Mouse (Mus musculus): ENCODE results near the gene Rab37. TPM values are rescaled to one million over a fixed set of nuclear protein-coding genes. Genes with fewer than 3 reads are reported as not detected.
A peak's percentile ranks its signal among the peaks of the same experiment; 100 is the strongest.

Rab37 gene
- polyA plus RNA-seq, 1 experiment from 2014 or later = 0.85 TPM

DNA sequence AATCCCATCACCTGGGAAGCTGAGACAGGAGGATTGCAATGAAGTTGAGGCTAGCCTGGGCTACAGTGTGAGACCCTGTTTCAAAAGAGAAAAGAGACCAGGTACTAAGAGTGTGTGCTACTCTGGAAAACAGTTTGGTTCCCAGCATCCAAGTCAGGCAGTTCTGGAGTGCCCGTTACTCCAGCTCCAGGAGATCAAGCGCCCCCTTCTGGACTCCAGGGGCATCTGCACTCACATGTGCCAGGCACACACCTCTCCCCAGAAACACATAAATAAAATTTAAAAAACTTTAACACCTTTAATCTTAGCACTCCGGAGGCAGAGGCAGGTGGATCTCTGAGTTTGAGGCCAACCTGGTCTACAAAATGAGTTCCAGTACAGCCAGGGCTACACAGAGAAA, 9.9 kb upstream of the Rab37 start:
- H3K9ac ChIP-seq (replicated peaks; ENCODE audit: low read depth, low read length) = no peak overlapping the region
- no peak overlapping the region for H3K4me3 ChIP-seq (replicated peaks; ENCODE audit: low read length)
- no peaks in the 10 kb centered on the region for H3K9me3 ChIP-seq (ENCODE audit: control insufficient read depth, low read length)
- H3K4me1 ChIP-seq (replicated peaks; ENCODE audit: control insufficient read depth, insufficient read depth, low read length) = peaks cover 6% of the 10 kb centered on the region; the same call in 1 of the 2 replicates
- peaks cover 3% of the 10 kb centered on the region; the same call in 1 of the 2 replicates for H3K27me3 ChIP-seq (replicated peaks; ENCODE audit: control insufficient read depth, insufficient read depth, low read length)
- no peak overlapping the region for H3K27ac ChIP-seq (ENCODE audit: low read length)
- ATAC-seq = no peak
- H3K4me2 ChIP-seq (ENCODE audit: low read length) = no peak overlapping the region
- no peaks in the 10 kb centered on the region for H3K36me3 ChIP-seq (ENCODE audit: control insufficient read depth, insufficient read depth)
- WGBS = 72% methylated on average over 3 of the region's 3 CpGs

DNA sequence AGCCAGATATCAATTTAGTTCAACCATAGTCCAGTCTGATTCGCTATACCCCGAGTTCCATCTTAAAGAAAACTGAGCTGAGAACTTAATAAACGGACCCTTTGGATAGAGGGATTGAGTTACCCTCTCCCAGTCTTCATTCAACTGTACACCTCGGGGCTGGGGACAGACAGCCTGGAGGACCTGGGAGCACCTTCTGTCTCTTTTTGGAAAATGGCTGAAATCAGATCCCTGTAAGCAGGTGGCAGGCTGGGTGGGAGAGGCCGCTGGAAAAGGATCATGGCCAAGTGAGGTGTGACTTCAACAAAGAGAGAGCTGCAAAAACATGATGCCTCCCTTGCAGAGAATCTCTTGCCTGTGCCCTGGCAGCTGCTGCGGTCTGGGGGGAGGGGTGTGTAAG, 9.0 kb upstream of the Rab37 start:
- Histone ChIP-seq H3K27me3 (replicated peaks; ENCODE audit: control insufficient read depth, insufficient read depth, low read length) (peaks cover 3% of the 10 kb centered on the region; the same call in 1 of the 2 replicates), H3K4me3 (replicated peaks; ENCODE audit: low read length) (no peak overlapping the region), H3K4me1 (replicated peaks; ENCODE audit: control insufficient read depth, insufficient read depth, low read length) (peaks cover 6% of the 10 kb centered on the region; the same call in 1 of the 2 replicates), H3K4me2 (ENCODE audit: low read length) (no peak overlapping the region), H3K9me3 (ENCODE audit: control insufficient read depth, low read length) (no peaks in the 10 kb centered on the region), H3K27ac (ENCODE audit: low read length) (no peak overlapping the region), H3K36me3 (ENCODE audit: control insufficient read depth, insufficient read depth) (no peaks in the 10 kb centered on the region), H3K9ac (replicated peaks; ENCODE audit: low read depth, low read length) (no peak overlapping the region)
- WGBS = 74% methylated on average over 6 of the region's 6 CpGs
- ATAC-seq = no peak

DNA sequence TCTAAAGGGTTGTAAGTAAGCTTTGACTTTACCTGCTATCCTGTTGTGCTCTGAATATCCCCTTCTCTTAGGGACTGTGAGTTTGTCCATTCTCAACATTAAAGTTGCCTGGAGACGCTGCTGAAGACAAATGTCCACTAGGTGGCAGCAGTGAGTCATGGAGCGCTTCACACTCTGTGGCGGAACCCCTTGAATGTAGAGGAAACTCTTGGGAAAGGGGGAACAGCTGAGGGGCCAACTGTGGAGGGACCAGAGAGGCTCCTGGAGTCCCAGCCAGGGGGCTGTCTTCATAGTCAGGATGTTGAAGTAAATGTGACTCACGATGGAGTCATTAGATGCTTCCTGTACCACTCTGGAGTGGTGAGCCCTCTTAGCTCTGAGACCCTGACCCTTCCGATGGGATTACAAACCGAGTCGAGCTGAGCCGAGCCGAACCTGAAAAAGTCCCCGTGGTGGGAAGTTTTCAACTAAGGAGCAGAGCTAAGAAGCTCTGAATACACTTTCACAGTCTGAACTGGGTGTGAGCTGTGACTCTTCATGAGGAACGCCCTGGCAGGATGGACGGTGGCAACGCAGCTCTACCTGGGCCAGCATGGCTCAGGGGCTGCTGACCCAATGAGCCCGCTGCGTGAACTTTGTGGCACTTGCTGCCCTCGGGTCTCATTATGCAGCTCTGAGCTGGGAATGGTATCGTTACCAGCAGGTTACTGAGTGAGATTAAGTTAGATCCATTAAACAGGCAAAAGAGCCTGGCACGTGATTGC, 7.7 kb upstream of the Rab37 start:
- Histone ChIP-seq H3K27me3 (replicated peaks; ENCODE audit: control insufficient read depth, insufficient read depth, low read length) (peaks cover 3% of the 10 kb centered on the region; the same call in 1 of the 2 replicates), H3K4me1 (replicated peaks; ENCODE audit: control insufficient read depth, insufficient read depth, low read length) (peaks cover 6% of the 10 kb centered on the region; the same call in 1 of the 2 replicates), H3K9ac (replicated peaks; ENCODE audit: low read depth, low read length) (no peak overlapping the region), H3K9me3 (ENCODE audit: control insufficient read depth, low read length) (no peaks in the 10 kb centered on the region), H3K4me2 (ENCODE audit: low read length) (no peak overlapping the region), H3K27ac (ENCODE audit: low read length) (no peak overlapping the region), H3K4me3 (replicated peaks; ENCODE audit: low read length) (no peak overlapping the region), H3K36me3 (ENCODE audit: control insufficient read depth, insufficient read depth) (no peaks in the 10 kb centered on the region)
- WGBS = 37% methylated on average over 18 of the region's 18 CpGs
- peak; percentile 57 for ATAC-seq

DNA sequence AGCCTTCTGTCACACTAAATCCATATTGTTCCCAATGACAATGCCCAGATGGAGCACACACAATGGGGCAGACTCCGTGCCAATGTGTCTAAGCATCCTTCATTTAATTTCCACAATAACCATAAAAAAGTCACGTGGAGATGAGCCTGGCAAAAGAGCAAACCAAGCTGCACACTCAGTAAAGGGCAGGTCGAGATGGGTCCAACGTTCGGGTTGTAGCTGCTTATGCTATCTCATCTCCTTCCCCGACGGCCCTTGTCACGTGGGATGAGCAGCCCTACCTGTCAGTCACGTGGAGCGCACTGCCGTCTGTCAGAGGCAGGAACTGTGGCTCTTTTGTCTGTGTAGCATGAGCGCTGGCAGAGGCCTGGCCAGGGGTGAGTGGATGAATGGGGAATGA, 6.6 kb upstream of the Rab37 start:
- ATAC-seq = no peak
- peaks cover 3% of the 10 kb centered on the region; the same call in 1 of the 2 replicates for H3K27me3 ChIP-seq (replicated peaks; ENCODE audit: control insufficient read depth, insufficient read depth, low read length)
- H3K9me3 ChIP-seq (ENCODE audit: control insufficient read depth, low read length) = no peaks in the 10 kb centered on the region
- 16% methylated on average over 12 of the region's 12 CpGs for WGBS
- H3K4me3 ChIP-seq (replicated peaks; ENCODE audit: low read length) = no peak overlapping the region
- peaks cover 6% of the 10 kb centered on the region; the same call in 1 of the 2 replicates for H3K4me1 ChIP-seq (replicated peaks; ENCODE audit: control insufficient read depth, insufficient read depth, low read length)
- H3K36me3 ChIP-seq (ENCODE audit: control insufficient read depth, insufficient read depth) = no peaks in the 10 kb centered on the region
- no peak overlapping the region for H3K9ac ChIP-seq (replicated peaks; ENCODE audit: low read depth, low read length)
- H3K27ac ChIP-seq (ENCODE audit: low read length) = no peak overlapping the region
- no peak overlapping the region for H3K4me2 ChIP-seq (ENCODE audit: low read length)

DNA sequence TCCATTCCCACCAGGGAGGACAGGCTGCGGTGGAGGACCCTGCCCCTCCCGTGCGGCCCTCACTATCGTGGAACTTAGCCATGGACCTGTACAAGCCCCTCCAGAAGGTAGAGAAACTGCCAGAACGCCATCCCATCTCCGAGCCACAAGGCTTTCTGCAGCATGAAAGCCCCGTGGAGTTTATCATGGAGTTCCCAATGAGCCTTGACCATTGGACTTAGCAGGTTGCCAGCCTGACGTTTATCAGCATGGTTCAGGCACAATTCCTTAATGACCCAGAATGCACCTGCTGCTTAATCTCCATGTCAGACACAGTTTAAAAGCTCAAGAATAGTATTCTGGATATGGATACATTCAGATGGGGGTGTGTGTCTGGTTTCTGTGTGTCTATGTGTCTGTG, 6.2 kb upstream of the Rab37 start:
- peaks cover 6% of the 10 kb centered on the region; the same call in 1 of the 2 replicates for H3K4me1 ChIP-seq (replicated peaks; ENCODE audit: control insufficient read depth, insufficient read depth, low read length)
- 0 out of 2 replicates have a peak, but pooled peaks cover 3% of the 10 kb centered on the region for H3K9me3 ChIP-seq (ENCODE audit: control insufficient read depth, low read length)
- peaks cover 3% of the 10 kb centered on the region for H3K27me3 ChIP-seq (replicated peaks; ENCODE audit: control insufficient read depth, insufficient read depth, low read length)
- H3K4me2 ChIP-seq (ENCODE audit: low read length) = no peak overlapping the region
- no peak overlapping the region for H3K27ac ChIP-seq (ENCODE audit: low read length)
- H3K9ac ChIP-seq (replicated peaks; ENCODE audit: low read depth, low read length) = no peak overlapping the region
- H3K36me3 ChIP-seq (ENCODE audit: control insufficient read depth, insufficient read depth) = no peaks in the 10 kb centered on the region
- 43% methylated on average over 8 of the region's 8 CpGs for WGBS
- H3K4me3 ChIP-seq (replicated peaks; ENCODE audit: low read length) = no peak overlapping the region
- ATAC-seq = no peak

DNA sequence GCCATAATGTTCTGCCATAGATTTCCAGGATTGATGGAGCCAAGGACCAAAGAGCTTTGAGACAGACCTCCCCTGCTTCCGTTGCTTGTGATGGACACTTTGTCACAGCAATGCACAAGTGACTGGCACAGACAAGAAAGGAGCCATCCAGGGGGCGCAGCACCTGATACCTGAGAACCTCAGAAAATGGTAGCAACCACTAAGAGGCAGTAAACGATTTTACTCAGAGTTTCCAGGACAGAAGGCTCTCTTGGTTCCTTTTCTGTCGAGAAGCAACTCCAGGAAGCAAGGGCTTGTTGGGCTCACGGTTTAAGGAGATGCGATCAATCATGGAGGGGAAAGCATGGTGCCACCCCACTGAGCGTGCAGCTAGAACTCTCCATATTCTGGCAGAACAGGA, 5.0 kb upstream of the Rab37 start:
- H3K9ac ChIP-seq (replicated peaks; ENCODE audit: low read depth, low read length) = no peak overlapping the region
- peaks cover 6% of the 10 kb centered on the region for H3K4me1 ChIP-seq (replicated peaks; ENCODE audit: control insufficient read depth, insufficient read depth, low read length)
- H3K27me3 ChIP-seq (replicated peaks; ENCODE audit: control insufficient read depth, insufficient read depth, low read length) = peaks cover 15% of the 10 kb centered on the region
- no peaks in the 10 kb centered on the region for H3K36me3 ChIP-seq (ENCODE audit: control insufficient read depth, insufficient read depth)
- no peak overlapping the region for H3K27ac ChIP-seq (ENCODE audit: low read length)
- H3K9me3 ChIP-seq (ENCODE audit: control insufficient read depth, low read length) = 0 out of 2 replicates have a peak, but pooled peaks cover 4% of the 10 kb centered on the region
- no peak overlapping the region for H3K4me2 ChIP-seq (ENCODE audit: low read length)
- ATAC-seq = no peak
- H3K4me3 ChIP-seq (replicated peaks; ENCODE audit: low read length) = no peak overlapping the region
- 69% methylated on average over 7 of the region's 7 CpGs for WGBS

DNA sequence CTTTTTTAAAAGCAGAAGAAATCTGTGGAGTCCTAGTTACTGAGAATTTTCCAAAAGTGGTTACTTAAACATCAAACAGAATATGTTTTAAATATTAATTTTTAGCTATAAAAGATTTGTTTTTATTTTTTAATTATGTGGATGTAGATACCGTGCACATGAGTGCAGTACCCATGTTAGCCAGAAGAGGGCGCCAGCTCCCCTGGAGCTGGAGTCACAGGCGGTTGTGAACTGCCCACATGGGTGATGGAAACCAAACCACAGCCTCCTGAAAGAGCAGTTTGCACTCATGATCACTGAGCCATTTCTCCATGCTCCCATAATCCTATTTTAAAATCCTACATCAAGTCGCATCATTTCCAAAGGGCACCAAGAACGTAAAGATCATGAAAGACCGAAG, 1.4 kb upstream of the Rab37 start:
- no peak for ATAC-seq
- H3K9ac ChIP-seq (replicated peaks; ENCODE audit: low read depth, low read length) = no peak overlapping the region
- H3K27ac ChIP-seq (ENCODE audit: low read length) = no peak overlapping the region
- H3K9me3 ChIP-seq (ENCODE audit: control insufficient read depth, low read length) = 0 out of 2 replicates have a peak, but pooled peaks cover 4% of the 10 kb centered on the region
- H3K4me3 ChIP-seq (replicated peaks; ENCODE audit: low read length) = no peak overlapping the region
- H3K36me3 ChIP-seq (ENCODE audit: control insufficient read depth, insufficient read depth) = no peaks in the 10 kb centered on the region
- no peak overlapping the region for H3K4me2 ChIP-seq (ENCODE audit: low read length)
- peaks cover 23% of the 10 kb centered on the region for H3K27me3 ChIP-seq (replicated peaks; ENCODE audit: control insufficient read depth, insufficient read depth, low read length)
- 70% methylated on average over 6 of the region's 6 CpGs for WGBS
- peaks cover 9% of the 10 kb centered on the region for H3K4me1 ChIP-seq (replicated peaks; ENCODE audit: control insufficient read depth, insufficient read depth, low read length)

DNA sequence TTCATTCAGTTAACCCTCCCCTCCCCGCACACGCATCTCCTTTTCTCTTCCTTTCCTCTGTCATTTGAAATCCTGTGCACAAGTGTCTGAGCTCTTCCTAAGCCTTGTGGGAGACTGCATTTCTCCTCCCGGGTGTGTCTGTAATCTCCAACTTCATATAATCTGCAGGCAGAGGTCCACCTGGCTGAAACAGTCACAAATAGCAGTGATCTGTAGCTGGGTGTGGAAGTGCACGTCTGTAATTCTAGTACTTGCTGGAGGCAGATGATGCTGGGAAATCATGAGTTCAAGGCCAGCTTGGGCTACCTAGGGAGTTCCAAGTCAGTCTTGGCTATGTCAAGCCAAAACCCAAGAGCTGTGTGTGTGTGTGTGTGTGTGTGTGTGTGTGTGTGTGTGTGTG, 909 bp downstream of the Rab37 start:
- ATAC-seq = no peak
- Histone ChIP-seq H3K4me3 (replicated peaks; ENCODE audit: low read length) (no peak overlapping the region), H3K36me3 (ENCODE audit: control insufficient read depth, insufficient read depth) (no peaks in the 10 kb centered on the region), H3K4me1 (replicated peaks; ENCODE audit: control insufficient read depth, insufficient read depth, low read length) (peaks cover 8% of the 10 kb centered on the region), H3K27ac (ENCODE audit: low read length) (no peak overlapping the region), H3K9ac (replicated peaks; ENCODE audit: low read depth, low read length) (no peak overlapping the region), H3K27me3 (replicated peaks; ENCODE audit: control insufficient read depth, insufficient read depth, low read length) (peaks cover 23% of the 10 kb centered on the region), H3K9me3 (ENCODE audit: control insufficient read depth, low read length) (0 out of 2 replicates have a peak, but pooled peaks cover 4% of the 10 kb centered on the region), H3K4me2 (ENCODE audit: low read length) (no peak overlapping the region)
- 9% methylated on average over 4 of the region's 4 CpGs for WGBS

DNA sequence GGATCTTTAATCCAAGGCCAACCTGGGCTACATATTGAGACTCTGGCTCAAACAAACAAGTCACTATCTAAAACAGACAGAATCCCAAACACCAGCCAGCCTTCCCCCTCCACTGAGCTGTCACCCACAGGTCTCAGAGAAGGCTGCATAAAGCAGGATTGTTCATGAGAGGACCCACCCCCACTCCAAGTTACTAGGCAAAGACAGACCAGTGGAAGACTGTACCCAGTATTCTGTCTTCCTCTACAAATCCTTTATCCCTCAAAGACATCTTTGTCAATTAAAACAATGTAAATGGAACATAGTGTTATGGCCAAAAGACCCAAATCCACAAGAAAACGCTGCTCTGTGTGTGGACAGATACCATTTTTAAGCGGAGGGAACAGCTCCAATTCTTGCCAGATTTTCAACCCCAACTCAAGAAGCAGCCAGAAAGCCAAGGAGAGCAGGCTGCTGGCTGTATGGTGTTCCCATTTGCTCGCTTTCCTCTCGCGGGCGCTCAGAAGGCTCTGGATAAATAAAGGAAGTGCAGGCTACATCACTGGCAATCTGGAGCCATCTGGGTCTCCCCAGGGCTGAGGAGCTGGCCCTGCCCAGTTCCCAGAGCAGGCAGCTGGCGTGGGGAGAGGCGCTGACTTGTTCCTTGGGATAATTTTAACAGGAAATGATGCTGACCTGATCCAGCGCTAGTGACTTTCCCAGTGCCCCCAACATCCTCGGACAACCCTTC, 7.1 kb downstream of the Rab37 start:
- no peaks in the 10 kb centered on the region for H3K27me3 ChIP-seq (replicated peaks; ENCODE audit: control insufficient read depth, insufficient read depth, low read length)
- no peak overlapping the region for H3K9ac ChIP-seq (replicated peaks; ENCODE audit: low read depth, low read length)
- H3K27ac ChIP-seq (ENCODE audit: low read length) = no peak overlapping the region
- no peak overlapping the region for H3K4me2 ChIP-seq (ENCODE audit: low read length)
- H3K4me1 ChIP-seq (replicated peaks; ENCODE audit: control insufficient read depth, insufficient read depth, low read length) = no peaks in the 10 kb centered on the region
- WGBS = 60% methylated on average over 10 of the region's 10 CpGs
- no peaks in the 10 kb centered on the region for H3K36me3 ChIP-seq (ENCODE audit: control insufficient read depth, insufficient read depth)
- no peak overlapping the region for H3K4me3 ChIP-seq (replicated peaks; ENCODE audit: low read length)
- H3K9me3 ChIP-seq (ENCODE audit: control insufficient read depth, low read length) = no peaks in the 10 kb centered on the region
- no peak for ATAC-seq
